Mouse (Mus musculus) mouse embryonic stem cell (cell line): ENCODE results near the gene Wdr73.
"Not testable (repeated sequence)": the region's sequence is repeated elsewhere in the genome, so short reads cannot be mapped to it uniquely, and the experiment has no call there.

ENCODE experiments used
- in situ Hi-C, 2 experiments: fragments of 300-500 bp; cut with MboI; formaldehyde crosslinking; loops; 1 replicate in 1 of 2; 3 replicates in 1 of 2; pipeline ENCODE4 v1.14.3; 2019 to 2020; ENCODE audit warnings: low sequenced_read_pairs in 2 of 2, low pct_unique_long_range_greater_than_20kb in 1 of 2, mixed read lengths in 1 of 2; ENCODE audit not compliant: unreplicated experiment in 1 of 2

Gene Wdr73

DNA sequence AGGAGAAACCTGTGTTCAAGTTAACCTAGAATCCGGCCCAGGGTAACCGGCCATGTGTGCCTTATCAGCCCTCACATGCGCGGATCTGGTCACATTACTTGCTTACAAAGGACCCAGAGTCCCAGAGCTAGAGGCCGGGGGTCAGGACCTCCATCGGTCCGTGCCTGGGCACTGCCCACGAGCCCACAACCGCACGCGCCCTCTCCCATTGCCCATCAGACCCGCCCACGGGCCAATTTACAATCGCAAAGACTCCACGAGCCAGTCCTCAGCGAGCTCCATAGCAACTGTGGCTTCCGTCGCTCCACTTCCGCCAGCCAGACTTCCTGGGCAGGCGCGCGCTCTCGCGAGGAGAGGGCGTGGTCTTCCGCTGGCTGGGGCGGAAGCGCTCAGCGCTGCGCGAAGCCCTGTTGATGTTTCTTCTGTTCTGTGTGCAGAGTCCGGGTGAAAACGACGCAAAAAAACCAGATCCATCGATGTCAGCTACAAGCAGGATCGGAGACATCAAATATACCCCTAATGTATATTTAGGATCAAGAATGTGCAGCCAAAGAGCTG is at the start of gene Wdr73:
Wdr73 (minus strand) TSS at position 326 of the 558 bp plus-strand sequence.
- in situ Hi-C loops: no loop called here

DNA sequence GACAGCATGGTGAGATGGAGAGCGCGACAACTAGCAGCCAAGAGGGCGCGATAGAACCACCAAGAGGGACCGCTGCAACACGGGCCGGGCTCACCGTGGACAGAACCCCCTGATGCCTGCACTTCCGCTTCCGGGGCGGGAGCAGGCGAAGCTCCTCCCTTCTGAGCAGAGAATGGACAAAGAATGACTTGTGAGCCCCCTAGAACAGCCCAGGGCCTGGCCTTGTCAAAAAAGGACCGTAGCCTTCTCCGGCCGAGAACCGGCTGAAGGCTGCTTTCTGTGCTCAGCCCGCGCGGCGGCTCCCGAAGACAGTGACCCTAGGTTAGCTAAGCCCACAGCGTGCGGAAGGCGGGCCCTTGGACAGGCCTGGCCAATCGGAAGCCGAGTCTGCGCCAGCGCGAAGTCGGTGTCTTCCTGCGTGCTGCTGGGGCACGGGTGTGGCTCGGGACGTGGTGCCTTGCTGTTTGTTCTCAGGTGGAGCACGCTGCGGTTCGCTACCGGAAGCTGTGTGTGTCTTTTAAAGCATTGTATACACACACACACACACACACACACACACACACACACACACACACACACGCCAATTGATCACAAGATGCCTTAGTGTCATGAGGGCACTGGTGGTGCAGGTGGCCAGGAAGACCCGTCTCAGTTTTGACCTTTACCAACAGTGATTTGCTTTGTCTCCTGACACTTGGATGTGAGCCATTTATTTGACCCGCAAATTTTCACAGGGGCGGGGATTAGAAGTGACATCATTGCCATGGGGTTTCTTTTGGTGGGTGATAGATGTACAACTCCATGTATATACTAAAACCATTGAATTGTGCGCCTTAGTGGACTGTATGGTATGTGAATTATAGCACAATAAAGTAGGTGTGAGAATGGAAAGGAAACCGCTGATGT is 46.6 kb upstream of the Wdr73 start, which contains the start of gene Sec11a:
Sec11a (minus strand) TSS at position 336 of the 906 bp plus-strand sequence.
- in situ Hi-C loops: no loop called here

DNA sequence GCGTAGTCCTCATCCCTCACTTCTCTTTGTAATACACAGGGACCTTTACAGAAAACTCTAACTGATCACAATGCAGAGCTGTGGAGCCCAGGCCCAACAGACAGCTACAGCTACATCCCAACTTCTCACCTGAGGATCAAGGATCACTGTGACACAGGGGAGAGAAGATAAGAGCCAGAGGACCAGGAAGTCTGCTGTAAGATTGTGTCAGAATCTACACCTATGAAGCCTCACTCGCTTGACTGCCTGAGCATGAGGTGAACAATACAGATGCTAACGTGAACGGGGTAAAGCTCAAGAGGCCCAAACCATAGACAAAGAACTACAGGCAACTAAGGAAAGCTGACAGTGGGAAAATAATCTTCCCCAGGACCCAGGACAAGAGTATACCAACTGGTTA is 38.7 kb upstream of the Wdr73 start:
- in situ Hi-C loops: no loop called here

DNA sequence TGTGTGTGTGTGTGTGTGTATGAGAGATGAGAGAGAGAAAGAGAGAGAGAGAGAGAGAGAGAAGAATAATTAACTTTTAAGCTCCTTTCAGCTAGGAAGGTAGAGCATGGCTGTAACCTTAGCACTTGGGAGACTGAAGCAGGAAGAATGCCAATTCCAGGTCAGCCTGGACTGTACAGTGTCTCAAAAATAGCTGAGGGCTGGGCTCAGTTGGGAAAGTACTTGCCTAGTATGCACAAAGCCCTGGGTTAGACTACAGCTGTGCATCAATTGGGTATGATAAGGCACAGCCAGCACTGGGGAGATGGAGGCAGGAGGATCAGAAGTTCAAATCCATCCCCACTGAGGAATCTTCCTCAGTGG is 36.2 kb upstream of the Wdr73 start:
- in situ Hi-C loops: not testable (repeated sequence)

DNA sequence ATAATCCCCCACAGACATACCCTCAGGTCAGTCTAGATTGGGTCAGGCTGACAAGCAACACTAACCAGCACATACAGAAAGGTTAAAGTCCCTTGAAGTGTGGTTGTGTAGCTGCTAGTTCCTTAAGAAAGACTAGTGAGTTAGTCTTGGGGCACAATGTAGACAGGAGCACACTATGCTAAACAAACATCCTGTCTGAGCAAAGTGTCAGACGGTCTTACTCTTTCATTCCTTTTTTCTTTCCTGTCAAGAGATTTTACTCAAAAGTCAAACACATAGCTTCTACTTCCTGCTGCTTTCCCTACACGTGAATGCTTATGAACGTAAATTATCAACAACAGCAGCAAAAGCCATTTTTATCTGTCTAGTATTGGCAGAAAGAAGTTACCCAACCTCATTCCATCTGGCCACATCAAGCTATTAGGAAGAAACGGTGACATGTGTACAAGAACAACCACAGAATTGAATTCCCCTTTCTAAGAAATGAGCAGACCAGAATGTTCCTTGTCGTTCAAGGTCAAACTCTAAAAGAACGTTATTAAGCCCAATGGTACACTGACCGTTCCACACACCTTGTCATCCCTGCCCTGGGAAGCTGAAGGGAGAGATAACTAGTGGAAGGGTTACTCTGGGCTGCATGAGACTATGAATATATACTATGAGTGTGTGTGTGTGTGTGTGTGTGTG is 35.7 kb upstream of the Wdr73 start:
- in situ Hi-C loops: not testable (repeated sequence)

DNA sequence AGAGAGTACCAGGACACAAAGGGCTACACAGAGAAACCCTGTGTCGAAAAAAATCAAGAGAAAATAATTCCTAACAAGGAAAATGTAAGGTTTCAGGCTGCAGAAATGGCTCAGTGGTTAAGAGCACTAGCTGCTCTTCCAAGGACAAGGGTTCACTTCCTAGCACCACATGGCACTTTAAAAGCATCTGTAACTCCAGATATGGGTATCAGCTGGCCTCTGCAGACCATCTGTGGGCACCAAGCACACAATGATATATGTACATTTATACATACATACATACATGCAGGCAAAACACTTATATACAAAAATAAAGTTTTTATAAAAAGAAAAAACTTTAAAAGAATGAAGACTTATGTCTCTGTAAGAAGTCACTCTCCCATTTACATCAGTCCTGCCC is 34.8 kb upstream of the Wdr73 start:
- in situ Hi-C loops: no loop called here

DNA sequence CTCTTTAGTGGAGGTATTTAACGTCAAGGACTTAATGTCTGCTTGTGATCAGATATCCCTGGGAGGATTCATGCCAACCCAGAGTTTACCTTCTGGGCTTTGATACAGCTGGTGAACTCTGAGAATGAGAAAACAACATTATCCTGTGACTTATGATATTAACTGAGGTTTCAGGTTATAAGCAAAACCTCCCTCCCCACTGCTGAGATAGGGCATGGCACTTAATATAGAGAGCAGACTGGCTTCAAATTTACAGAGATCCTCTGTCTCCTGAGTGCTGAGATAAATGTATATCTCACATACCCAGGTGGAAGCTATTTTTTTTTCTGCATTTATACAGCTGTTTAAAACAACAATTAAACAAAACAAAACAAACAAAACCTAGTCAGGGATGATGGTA is 31.7 kb upstream of the Wdr73 start:
- in situ Hi-C loops: no loop called here

DNA sequence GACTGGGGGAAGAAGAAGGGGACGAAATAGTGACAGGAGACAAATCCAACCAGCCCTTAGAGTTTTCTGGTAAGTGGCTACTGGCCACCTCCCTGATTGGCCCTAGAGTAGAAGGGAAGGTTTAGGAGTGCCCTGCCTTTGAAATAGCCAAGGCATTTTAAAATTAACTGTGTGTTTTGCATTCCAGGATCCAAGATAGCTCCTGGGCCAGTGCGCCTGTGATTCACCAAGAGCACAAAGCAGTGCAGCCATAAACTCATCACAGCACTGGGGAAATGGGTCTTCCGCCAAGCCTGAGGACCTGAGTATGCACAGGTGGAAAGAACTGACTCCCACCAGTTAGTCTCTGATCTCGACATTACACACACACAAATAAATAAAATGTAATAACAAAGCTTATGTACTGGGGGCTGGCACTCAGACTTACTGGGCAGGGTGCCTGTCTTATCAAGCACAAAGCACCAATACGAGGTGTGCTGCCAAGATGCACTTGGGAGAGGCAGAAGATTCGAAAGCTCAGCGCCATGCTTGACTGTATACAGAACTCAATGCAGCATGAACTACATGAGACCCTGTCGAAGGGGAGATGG is 30.6 kb upstream of the Wdr73 start:
- in situ Hi-C loops: no loop called here

DNA sequence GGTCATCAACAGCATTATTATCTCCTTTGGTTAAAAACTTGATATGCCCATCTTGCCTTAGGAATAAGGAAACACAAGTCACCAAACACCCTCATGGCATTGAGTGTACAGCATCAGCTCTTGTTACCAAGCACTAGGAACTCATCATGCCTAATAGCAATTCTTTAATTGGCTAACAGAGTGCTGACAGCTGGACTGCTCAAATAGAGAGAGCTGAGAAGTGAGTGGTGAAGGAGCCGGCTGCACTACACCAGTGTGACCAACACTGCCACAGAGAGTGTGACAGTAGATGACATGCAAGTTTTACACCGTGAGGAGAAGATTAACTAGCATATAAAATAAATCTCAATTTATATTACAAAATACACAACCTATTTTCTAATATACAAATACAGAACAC is 22.1 kb upstream of the Wdr73 start:
- in situ Hi-C loops: no loop called here

DNA sequence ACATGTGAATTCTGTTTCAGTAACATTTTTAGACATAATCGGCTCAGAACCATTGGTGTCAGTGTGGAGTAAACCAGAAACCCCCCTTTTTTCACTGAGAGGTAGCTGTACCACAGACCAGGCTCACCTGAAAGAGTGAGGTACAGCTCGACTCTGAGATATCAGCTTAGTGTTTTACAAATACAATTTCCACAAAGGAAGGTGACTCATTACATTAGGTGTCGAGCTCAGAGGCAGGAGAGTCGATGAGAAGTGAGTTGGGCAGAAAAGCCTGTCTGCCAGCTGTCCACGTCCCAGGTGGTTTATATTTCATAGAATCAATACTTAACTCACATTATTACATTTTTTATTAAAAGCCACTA is 18.6 kb upstream of the Wdr73 start:
- in situ Hi-C loops: no loop called here

DNA sequence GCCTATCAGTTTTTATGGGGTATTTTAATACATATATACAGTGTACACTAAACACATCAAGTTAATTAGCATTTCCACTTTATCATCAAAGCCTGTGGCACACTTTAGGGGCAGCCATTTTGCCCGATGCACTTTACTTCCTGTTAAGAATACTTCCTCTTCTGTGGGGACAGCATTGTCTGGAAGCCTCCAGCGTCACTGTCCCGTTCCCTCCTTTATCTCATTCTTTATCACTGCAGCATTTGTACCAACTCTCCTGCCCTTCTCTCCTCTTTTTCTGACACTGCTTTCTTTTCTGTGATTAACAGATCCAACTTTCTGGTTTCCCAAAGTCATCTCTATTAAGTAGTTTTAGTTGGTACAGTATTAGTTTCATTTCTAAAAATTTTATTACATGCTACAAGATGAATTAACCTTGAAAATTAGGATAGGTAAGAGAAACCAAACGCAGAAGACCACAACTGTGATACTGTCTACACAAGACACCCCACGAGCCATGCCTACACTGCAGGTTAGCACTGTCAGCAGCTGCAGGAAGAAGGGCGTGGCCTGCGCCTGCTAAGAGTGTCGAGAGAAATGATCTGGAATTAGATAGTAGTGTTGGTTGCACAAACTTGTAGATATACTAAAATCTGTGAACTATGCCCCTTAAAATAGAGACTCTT is 18.0 kb upstream of the Wdr73 start:
- in situ Hi-C loops: no loop called here

DNA sequence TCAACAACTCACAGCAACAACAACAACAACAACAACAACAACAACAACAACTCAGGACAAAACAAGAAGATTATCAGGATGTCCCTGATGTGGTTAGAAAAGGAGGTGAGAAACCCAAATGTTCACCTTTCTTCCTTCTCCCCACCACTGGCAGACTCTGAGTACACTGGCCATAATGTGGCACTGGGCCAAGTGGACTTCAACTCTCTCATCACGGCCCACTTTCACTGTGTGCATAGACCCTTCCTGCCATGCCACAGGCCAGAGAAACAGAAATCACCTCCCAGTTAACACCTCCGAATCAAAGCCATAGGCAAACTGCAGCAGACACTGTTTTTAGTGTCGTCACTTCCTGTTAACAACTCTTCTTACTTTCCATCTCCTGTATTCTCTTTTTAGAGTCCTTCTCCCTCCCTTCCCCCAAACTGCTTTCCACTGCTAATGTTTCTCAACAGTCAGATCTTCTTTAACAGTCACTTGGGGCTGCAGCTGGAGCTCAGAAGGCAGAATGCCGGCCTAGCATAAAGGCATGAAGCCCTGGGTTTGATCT is 16.9 kb upstream of the Wdr73 start:
- in situ Hi-C loops: no loop called here

DNA sequence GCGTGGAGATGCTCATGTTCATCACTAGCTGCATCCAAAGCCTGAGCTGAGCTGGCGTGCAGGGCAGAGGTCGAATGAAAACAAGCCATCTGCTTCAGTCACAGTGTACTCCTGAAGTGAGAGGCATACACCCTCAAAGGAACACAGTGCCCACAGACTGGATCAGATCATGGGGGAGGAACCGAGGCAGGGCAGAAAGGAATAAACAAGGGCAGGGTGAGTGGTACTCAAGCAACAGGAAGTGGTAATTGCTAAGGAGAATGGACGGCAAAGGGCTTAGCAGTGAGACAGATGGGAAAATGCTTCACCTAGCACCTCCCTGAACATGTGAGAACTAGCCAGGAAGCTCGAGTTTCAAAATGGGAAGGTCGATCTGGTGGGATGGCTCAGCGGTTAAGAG is 11.4 kb upstream of the Wdr73 start:
- in situ Hi-C loops: no loop called here

DNA sequence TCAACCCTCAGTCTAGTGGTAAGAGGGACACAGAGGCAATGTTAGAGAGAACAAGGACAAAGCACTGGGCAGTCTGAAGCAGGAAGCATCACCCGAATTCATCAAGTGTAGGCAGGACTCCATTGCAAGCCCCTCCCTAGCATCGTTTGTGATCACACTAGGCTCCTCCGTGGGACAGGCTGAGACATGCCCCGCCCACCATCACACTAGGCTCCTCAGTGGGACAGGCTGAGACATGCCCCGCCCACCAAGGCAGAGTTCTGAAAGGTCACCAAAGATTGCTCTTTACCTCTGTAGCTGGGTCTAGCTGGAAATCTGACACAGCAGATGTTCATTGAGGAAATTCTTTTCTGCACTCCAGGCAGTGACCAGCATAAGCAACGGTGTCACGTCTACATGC is 10.0 kb upstream of the Wdr73 start:
- in situ Hi-C loops: no loop called here

DNA sequence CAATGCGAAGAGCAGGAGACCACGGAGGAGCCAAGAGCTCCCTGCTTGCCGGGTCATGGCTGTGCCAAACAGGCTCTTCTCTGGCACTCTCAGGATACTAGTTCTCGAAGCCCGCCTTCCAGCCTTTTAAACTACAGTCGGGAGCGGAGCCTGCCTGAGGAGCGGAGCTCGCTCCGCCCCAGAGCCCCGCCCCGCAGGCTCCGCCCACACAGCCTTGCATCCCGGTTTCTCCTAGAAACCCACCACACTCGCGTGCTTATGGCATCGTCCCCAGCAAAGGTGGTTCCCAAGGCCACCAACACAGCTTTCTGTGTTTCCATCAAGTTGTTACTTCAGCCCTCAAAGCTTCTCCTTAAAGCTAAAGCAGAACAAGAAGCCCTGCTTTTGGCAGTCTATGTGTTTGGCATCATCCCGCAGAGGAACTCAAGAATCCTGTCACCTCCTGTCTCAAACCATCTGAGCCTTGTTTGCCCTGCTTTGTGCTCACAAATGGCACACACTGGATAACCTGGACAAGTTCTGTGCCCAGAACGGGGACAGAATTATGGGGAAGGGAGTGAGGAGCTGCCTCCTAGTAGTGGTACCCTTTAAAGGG is 3.9 kb upstream of the Wdr73 start, which contains the start of gene Nmb:
Nmb (minus strand) TSS at position 156 of the 595 bp plus-strand sequence.
- in situ Hi-C loops: no loop called here

DNA sequence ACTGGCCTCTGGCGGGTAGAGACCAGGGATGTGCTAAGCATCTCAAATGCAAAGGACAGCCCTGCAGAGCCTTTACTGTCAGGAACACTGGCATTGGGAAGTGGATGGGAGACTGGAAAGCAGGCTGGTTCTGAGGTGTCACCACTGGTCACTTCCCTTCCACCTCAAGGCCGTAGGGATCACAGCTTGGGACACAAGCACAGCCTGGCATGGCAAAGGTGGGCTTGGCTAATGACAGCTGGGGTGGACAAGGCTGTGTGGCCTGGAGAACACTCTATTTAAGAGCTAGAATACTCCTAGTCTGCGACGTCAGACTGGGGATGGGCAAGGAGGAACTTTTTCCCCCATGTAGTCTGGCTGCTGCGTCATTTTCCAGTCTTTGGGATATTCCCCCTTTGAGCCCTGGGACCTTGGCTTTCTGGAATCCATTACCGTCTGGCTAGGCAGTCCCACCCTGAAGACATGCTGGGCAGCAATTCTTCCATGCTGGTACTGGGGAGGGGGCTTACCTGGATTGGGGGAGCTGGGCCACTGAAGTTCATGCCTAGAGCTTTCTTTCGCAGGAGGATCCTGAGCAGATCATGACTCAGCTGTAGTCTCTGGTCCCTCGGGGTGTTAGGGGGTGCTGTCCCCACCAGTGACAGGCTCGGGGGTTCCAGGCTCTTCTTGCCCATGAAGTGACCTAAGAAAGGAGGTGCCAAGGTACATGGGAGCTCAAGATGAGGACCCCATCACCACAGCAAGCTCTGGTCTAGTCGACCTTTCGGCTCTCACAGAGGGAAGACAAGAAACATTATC is 2.8 kb upstream of the Wdr73 start:
- in situ Hi-C loops: no loop called here

DNA sequence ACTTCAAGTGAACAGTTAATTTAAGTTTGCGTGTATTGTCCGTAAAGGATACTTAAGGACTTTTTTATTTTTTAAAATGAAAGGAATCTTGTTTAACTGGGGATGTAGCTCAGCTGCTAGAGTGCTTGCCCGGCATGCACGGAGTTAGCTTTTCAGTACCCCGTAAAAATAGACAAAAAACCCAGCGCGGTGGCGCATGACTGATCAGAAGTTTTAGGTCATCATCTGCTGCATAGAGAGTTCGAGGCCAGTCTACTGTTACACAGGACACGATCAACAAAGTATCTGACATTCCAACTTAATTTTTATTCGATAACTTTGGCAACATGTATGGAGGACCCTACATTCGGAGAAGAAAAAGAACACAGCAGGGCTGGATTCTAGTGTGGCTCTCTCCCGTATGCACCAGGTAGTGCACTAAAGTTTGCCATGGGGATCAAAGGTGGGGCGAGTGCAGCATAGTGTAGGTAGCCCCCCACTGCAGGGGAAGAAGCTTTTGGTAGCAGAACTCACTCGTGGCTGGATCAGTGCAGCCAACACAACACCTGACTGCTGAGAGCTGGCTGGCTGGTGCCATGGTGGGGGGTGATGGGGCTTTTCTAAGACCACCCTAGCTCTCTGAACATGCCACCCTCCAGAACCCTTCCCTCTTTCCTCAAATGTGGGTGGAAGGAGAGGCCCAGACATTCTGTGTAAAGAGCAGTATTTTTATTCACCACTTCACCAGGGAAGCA is 639 bp upstream of the Wdr73 start:
- in situ Hi-C loops: no loop called here
